Mouse (Mus musculus) heart, adult 8-10 months (tissue): Measurements from ENCODE around the gene Herc3. TPM values are rescaled to one million over a fixed set of nuclear protein-coding genes. Genes with fewer than 3 reads are reported as not detected.

Source experiments
- DNase-seq: peaks from one replicate; pipeline ENCODE4 v3.0.0; 2022; ENCODE audit warnings: low spot score
- total RNA-seq, 4 experiments: library from RNA; stranded (reverse); gene quantifications; 2 replicates each; pipeline ENCODE4 v1.2.4; 2022

Herc3 gene
- total RNA-seq, 4 experiments from 2014 or later = 29.4 to 83.7 (median 46.4) TPM

DNA sequence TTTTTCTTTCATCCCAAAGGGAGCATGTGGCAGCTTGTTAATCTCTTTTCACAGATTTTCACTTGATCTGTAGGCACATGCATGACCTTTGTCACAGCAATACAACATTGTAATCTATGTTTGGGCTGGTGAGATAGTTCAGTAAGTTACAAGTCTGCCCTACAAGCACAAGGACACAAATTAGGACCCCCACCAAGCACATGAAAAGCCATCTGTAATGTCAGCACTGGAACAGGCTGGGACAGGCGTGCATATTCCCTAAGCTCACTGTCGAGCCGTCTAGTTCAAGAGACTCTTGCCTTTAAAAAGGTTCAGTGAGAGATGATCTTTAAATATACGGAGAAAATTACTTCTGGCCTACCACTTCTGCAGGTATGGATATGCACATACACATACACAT, 28.3 kb downstream of the Herc3 start:
- no peak for DNase-seq

DNA sequence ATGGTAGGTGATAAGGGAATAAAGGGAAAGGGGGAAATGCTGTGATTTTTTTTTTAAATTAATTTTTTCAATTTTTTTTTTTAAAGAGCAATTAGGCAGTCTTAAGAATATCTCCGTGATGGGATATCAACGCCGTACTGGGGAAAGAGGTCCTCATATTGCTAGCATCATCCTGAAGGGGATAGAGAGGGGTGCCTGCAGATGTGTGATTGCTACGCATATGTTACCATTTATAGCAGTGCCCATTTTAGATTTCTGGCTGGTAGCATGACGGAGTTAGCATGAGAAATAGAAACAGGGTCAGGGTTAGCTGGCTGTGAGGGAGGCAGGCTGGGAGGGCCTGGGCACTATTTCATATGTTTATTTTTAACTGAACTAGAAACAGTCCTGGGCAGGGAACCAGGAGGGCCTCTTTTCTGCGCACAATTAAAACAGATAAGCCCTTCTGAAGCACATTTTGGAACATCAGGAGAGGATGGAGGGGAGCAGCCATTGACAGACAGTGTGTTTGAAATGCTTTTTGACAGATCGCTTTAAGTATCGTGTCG, 31.3 kb downstream of the Herc3 start:
- DNase-seq = peak; percentile 68

DNA sequence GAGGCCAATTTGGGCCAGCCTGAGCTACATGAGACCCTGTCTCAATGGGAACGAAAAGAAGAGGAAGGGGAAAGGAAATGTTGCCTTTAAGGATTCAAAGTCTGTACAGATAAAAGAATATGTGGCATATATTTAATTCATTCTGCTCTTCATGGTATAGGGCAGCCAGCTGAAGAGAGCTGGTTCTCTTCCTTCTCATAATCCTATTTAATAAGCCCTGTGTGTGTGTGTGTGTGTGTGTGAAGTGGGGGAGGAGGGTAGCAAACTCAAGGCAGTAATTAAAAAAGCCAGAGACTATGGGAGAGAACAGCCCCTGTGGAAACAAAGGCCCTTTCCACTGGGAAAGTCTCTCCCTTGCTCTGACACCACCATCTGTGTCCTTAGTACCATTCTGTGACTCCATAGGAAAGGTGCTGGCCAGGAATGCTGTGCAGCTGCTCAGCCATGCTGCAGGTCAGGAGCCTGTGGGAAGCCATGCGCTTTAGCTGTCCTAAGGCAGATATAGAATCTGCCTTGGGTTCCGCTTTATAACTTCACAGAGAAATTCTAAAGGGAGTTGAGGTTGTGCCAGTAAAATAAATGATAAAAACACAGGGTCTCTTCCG, 32.5 kb downstream of the Herc3 start:
- DNase-seq = no peak

DNA sequence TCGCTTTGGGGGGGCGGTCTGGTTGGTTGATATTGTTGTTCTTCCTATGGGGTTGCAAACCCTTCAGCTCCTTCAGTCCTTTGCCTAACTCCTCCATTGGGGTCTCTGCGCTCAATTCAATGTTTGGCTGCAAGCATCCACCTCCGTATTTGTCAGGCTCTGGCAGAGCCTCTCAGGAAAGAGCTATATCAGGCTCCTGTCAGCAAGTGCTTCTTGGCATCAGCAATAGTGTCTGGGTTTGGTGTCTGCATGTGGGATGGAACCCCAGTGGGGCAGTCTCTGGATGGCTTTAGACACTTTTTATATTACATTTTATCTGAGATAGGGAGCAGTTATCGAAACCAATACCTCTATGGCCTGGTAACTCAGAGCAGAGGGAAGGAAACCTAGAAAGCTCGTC, 36.6 kb downstream of the Herc3 start:
- DNase-seq = peak; percentile 14

DNA sequence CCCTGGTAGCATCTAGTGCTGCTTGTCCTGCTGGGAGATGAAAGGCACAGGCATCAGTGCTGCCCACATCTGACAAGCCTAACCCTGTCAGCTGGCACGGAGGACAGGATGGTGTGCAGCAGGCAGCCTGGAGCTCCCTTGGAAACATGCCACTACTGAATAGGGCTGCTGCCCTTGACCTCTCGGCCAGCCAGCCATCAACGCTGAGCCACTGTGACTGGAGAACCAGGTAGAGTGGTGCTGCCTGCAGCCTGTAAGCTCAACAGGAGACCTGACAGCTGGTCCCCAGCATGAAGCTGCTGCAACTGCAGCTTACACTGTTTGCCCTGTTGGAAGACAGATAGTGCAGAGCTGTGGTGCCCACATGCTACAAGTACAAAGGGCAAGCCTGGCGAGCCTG, 48.3 kb downstream of the Herc3 start:
- peak; percentile 49 for DNase-seq

DNA sequence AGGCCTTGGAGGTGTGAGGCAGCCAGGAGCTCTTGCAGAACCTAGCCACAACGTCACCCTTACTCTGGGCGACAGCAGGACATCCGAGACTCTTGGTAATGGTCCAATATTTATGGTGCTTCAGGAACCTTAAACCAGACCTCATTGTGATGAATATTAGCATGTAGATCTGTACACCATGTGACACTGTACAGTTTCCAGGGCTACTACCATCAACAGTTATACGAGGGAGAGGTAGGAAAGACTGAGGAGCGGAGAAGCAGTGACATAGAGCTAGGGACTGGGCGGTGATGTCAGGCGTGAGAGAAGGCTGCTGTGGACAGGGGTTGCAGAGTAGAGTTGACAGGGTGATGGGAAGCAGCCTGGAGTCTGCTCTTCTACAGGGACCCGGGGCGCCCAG, 48.7 kb downstream of the Herc3 start:
- DNase-seq = no peak

DNA sequence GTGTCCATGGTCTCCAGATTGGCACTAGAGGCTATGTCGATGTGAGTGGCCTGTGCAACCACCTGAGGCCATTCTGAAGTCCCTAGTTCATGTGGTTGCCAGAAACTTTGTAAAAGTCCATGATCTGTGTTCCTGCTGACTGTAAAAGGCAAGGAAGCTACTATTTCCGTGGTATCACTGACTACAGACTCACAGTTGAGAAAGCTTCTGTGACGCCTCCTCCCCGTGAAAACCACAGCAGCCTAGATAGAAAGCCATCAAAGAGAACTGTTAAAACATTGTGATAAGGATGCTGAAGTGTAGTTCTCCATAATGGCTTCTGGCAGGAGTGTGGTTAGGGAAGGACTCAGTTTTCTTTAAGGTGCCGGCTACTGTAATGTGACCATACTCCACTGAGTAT, 49.6 kb downstream of the Herc3 start:
- no peak for DNase-seq

DNA sequence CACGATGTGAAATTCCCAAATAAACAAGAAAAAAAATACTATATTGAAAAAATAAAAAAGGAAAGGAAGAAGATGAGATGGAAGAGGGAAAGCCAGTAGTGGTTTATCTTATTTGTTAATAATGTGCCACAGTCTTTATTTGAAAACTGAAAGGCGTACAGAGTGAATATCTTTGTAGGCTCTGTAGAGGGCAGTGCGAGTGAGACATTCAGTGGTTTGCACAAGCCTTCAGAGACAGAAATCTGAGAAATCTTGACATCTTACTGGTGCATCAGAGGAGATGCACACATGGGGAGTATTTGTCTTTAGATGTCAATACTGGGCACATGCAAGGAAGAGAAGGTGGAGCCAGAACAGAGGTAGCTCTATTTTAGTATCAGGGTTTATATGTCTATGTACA, 50.1 kb downstream of the Herc3 start:
- no peak for DNase-seq

DNA sequence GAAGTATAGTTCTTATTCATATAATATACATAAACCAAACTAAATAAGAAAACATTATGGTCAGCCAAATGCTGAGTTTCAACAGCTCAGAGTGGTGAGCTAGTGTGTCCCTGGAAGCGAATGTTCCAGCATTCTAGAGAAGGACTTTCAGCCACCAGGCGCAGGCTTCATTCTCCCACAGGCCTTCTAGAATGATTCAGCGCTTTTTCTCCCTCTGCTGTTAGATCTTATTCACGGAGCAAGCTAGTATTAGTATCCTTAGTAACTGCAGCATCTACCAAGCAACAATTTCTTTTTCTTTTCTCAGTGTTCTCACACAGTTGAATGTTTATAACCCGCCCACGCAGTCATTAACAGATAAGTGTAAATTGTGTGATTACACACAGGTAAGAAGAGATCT, 51.0 kb downstream of the Herc3 start:
- DNase-seq = no peak

DNA sequence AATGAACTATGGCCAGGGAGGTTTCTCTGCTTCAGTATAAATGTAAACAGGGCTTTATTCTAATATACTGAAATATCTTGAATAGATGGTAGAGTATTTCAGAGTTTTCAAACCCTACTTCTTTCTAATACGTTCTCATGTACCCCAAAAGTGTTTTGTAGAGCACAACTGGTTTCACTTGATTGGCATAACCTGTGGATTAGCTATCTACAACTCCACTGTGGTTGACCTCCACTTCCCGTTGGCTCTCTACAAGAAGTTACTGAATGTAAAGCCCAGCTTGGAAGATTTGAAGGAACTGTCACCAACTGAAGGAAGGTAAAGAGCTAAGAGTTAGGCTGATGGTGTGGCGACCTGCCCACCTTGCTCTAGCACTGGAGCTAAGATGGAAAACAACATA, 58.7 kb downstream of the Herc3 start:
- DNase-seq = no peak

DNA sequence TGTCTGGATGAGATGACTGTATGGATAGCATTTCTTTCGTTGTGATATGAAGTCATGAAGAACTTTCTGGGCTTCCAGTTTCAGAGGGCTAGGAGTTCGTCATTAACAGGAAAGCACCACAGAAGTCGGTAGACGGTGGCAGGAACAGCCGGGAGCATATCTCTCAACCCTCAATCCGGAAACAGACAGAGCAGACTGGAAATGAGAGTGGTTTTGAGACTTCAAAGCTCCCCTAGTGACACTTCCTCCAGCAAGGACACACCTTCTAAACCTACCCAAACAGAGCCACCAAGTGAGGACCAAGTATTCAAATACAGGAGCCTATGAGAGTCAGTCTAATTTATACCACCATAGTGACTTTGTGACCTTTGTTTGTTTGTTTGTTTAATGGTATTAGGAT, 62.0 kb downstream of the Herc3 start:
- DNase-seq = no peak

DNA sequence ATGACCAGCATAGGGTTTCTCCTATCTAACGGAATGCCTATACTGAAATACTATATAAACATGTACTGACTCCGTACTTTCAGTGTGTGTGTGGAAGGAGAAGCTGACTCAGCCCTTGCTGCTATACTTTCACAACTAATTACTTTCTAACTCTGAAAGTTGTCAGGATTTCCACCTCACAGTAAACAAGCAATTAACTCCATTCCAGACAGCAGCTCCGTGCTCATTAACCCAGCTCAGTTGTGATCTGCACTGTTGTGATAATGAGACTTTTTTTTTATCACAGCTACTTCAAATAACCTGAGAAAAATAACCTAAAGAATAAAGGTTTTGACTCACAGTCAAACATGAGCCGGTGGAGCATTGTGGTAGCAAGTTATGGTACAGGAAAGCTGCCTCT, 63.7 kb downstream of the Herc3 start:
- no peak for DNase-seq

DNA sequence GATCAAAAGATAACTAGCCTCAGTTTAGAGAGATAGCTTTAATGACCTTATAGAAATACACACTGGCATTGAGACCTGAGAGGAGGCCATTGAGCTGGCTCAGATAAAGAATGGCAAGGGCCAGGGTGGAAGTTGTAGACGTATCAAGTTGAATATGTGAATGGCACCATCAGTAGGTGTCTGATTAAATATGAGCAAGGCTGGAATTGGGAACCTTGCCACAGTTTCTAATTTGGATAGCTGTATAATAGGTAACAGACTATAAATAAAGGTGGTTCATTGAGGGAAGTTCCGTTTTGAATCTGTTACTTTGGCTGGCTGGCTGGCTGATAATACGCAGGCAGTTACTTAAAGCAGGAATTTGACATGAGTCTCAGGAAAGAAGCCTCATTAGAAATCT, 65.4 kb downstream of the Herc3 start:
- peak; percentile 56 for DNase-seq

DNA sequence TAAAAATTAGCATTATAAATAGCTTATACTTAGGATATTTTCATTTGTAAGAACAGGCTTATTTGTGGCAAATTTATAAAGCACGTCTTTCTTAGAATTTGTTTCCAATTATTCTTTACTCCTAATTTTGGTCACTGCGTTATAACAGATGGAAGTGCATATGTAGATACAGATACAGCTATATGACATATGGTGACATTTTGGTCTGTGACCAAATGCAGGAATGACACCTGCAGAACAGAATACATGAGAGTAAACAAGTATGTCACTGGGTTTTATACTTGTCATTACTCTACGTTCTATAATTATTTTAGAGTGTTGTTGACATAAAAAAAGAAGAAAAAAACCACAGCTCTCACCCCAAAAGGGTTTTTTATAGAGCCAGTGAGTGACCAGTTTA, 67.8 kb downstream of the Herc3 start:
- DNase-seq = no peak

DNA sequence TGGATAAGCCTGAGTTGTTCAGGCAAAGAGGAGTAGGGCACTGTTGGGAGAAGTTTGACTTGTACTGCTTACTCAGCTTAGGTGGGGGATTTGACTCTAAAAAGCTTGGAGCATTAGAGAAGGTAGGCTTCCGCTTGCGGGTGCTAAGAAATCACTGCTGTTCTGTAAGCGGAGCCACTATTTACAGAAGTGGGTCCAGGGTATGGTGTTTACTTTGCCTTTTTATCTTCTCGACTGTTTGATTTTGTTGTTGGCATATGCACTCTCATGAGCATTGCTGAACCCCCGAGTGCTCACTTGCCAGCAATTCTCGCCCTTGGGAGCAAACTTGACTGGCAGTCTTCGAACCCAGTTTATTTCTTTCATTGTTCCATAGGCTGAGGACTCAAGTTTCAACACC, 69.3 kb downstream of the Herc3 start:
- DNase-seq = no peak

DNA sequence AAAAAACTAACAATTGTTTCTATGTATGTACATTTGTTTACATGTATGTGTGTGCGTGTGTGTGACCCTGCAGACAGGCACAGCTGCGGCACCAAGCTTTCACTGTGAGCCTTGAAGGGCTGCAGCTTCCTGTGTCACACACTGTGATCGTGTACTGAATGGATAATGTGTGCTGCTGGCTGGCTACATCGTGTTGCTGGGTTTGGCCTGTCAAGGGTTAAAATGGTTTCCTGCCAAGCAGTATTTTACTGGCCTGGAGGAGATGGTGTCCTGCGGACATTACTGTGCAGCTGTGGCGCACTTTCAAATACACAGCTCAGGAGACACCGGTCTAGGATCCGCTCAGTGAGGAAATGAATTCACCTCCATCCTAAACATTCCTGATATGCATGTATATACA, 71.9 kb downstream of the Herc3 start:
- no peak for DNase-seq

DNA sequence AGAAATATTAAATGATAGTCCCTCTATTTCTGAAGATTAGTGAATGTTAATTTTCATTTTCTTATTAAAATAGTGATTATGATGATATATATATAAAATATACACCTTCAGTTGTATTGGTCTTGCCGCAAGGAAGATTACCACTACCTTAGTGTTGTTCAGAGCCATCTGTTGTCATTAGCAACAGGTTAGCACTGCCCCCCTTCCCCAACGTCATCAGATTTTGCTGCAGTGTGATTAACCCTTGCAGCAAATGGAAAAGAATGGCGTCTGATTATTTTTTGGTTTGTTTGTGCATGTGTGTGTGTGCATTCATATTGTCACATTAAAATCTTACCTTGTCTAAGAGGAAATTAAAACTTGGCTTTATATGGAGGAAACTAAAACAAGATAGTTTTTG, 73.3 kb downstream of the Herc3 start:
- DNase-seq = no peak

DNA sequence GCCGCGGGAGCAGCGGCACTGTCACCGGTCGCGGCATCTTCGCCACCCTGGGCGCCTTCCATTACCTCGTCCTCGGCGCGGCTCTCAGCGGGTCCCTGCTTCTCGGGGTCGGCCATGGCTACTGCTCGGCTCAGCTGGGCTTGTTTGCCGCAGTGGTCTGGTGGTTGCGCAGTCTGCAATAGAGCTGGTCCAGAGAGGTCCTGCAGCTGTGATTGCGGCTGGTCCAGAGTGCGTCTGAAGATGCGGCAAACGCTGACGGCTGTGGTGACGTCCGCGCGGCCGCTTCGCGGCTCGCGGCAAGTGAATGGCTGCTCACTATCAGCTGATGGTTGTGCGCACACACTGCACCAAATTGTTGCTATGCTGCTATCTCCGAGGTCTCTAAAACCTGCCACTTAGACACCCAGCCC, 75.6 kb downstream of the Herc3 start, which contains the start of gene Nap1l5:
Gene Nap1l5, minus strand, starts transcription at position 225 of the 410 bp plus-strand sequence.
- peak; percentile 15 for DNase-seq

DNA sequence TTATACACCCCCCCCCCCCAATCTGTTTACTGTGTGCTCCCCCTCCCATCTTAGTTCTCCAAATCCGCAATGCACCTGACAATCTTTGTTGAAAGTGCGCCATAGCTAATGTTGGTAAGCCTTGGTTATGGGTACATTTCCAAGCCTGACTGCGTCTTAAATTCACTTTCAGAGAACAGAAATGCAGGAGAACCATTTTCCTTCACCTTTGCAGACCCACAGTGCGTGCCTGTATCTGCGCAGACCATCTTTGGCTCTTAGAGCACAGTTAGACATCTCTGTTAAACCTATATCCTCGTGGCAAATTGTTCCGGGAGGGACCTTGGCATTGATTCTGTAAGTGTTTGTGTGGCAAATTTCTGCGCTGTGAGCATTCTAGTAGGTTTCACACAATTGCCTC, 76.1 kb downstream of the Herc3 start:
- DNase-seq = no peak

DNA sequence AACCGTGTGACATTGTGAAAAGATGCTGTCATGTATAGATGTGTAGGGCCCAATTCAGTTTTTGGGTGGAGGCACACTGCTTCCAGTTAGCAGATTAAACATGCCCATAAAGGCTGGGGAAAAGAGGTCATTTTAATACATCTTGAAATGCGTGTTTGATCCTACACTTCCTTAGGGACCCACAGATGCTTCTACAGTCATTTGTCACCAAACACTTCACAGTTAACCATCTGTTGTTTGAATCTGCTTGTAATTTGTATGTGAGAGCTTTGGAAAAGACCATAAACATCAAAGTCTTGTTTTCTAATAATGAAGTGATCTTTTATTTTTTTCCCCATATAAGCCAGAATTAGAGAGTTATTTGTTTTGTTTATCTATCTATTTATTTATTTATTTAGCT, 76.5 kb downstream of the Herc3 start:
- DNase-seq = no peak

DNA sequence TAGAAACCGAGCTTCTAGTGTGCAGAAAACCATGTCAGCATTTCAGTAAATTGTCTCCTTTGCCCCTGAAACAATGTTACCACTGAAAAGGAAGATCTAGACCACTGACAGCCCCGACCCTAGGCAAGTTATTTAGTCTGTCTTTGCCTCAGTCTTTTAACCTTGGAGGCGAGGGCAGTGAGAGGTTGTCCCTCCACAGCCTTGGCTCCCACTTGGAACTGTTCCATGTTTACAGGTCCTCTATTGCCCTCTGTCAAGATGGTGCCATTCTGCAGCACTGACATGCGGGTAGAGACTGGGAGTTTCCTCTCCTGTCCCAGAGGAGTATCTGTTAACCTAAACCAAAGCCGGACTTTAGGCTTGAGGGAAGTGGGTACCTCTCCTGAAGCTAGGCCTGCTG, 81.6 kb downstream of the Herc3 start:
- DNase-seq = no peak

DNA sequence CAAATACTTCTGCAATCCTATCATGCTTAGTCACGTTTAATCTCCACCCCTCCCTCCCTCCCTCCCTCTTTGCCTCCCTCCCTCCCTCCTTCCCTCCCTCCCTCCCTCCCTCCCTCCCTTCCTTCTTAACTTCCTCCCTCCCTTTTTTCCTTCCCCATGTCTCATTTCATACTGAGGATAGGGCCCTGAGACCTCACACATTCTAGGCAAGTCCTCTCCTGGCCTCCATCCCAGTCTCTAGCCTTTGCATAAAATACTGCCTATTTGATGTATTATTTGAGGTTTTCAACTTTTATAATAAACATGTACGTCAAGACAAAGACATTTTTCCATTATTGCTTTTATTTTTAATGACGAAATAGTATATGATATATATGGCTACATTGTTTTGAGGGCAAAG, 82.3 kb downstream of the Herc3 start:
- DNase-seq = no peak

DNA sequence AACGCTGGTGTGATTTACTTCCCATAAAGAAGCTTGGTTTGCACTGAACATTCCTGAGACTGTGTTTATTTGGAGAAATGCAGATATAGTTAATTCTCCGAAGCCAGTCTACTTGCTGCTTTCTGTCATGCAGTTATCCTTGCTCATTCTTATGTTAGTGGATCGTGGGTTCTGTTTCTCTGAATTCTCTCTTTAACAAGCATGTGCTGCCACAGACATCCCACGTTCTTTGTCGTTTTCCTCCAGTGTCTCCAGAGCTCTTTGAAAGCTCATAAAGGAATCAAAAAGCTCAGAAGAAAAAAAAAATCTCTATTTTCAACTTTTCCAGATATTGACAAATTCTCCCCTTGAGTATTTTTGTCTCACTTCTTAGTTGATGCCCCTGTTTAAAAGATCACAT, 82.7 kb downstream of the Herc3 start:
- DNase-seq = no peak

DNA sequence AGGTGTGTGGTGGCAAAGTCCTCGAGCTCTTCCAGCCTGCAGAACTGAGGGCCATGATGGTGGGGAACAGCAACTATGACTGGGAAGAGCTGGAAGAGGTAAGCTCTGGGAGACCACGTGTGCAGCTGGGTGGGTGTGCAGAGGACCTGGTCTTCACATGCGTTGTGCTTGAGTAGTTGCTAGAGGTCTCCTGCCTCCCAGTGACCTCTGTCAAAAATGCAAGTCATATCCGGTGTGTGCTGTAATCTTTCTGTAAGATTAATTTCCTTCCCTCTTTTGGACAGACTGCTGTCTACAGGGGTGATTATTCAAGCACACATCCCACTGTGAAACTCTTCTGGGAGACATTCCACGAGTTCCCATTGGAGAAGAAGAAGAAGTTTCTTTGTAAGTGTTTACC, 85.2 kb downstream of the Herc3 start:
- DNase-seq = no peak
